Mouse (Mus musculus): ENCODE measurements at regions not wholly inside any gene's neighbourhood (a gene's known extent, or its start where the extent isn't known, plus 50 kb on each side); places are given as distances from the start of the nearest gene placed in this dataset.
"Not testable (repeated sequence)": the region's sequence is repeated elsewhere in the genome, so short reads cannot be mapped to it uniquely, and the experiment has no call there.

- DNase-seq: no peak
These were observed 590.3 kb downstream of the Sis start for GRCm38 (mm10) chr3:72377387-72377786.

- DNase-seq: not testable (repeated sequence)
These were observed 607.8 kb downstream of the Sis start for GRCm38 (mm10) chr3:72359906-72360305.

- no peak for DNase-seq
These were observed 639.6 kb downstream of the Sis start for GRCm38 (mm10) chr3:72328066-72328465.

GRCm38 (mm10) chr3:72323877-72324276 lies 643.8 kb downstream of the Sis start:
- peak; percentile 75 for DNase-seq

GRCm38 (mm10) chr3:72304654-72305053 lies 663.0 kb downstream of the Sis start:
- peak; percentile 27 for DNase-seq
